Mouse (Mus musculus): ENCODE data around the gene Rcc1l. TPM values are rescaled to one million over a fixed set of nuclear protein-coding genes. Genes with fewer than 3 reads are reported as not detected.

The Rcc1l gene
- polyA plus RNA-seq (2012; rRNA removed) = 19.8 and 19.9 TPM in 2 replicates

DNA sequence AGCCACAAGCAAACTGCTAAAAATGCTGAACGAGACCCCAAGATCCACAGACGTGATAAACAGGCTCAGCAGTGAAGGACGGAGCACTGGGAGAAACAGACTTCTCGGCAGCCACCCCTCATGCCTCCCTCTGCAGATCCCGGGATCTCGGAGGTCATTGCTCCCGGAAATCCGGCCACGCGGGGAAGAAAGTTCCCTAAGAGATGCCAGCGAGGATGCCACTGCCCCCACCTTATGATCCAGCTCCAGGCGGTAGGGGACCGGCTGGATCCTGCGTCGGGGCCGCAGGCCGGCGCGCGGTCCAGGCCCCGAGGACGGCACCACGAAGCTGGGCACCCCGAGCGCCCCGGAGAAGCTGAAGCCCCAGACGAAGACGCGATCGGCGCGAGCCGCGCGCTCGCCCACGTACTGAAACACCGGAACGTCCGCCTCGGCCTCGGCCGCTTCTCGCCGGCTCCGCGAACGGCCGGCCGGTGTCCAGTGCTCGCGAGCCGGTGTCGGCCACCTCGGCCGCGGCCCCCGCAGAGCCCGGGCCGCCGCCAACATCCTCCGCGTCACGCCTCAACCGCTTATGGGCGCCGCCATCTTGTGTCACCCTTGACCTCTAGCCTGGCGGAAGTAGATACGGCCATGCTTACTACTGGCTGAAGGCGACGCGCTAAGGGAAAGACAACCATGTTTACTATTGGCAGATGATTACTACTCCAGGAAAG, at the start of gene Rcc1l:
Gene Rcc1l, minus strand, starts transcription at position 606 of the 713 bp plus-strand sequence.

GRCm38 (mm10) chr5:134183880-134184808, 7.6 kb upstream of the Rcc1l start, which contains the start of gene Gtf2ird2:
Gtf2ird2 (plus strand) TSS chr5:134184019.

DNA sequence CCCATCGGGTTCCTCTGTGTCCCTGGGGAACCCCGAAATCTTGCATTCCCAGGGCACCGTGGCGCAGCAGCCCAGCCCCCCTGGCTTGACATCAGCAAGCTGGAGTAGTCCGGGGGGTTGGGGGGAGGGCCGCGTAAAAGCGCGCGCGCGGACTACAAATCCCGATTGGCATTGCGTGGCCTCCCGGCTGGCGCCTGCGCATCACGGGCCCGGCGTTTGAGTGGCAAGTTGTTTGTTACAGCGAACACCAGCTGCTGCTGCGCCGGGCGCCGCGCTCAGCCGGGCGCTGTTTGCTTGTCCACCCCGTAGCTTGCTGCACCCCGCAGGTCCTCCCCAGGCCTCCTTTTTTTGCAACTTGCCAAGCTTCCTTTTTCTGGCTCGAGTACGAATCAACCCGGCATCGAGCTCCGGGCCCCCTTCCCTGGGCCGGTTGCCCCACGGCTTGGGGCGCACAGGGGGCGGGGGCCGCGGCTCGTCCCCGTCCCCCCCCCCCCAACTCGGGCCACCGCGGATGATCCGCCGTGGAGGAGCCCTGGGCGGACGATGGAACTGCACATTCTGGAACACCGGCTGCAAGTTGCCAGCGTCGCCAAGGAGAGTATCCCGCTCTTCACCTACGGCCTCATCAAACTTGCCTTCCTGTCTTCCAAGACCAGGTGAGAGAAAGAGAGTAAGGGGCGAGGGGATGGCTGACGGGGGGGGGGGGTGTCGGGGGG, 76.9 kb downstream of the Rcc1l start, which contains the start of gene Castor2:
Gene Castor2, plus strand, starts transcription at position 216 of the 716 bp plus-strand sequence.

Other genes with a start within 250 kb of the Rcc1l start
- gene Castor2, start 77.1 kb downstream of the Rcc1l start, polyA plus RNA-seq (2012; rRNA removed) = 20.0 and 25.0 TPM in 2 replicates
- gene Gtf2ird2, start 7.2 kb upstream of the Rcc1l start, polyA plus RNA-seq (2012; rRNA removed) = 17.2 and 18.1 TPM in 2 replicates
- gene Ncf1, start 52.9 kb upstream of the Rcc1l start, polyA plus RNA-seq (2012; rRNA removed) = 2.6 TPM in 2 replicates
- gene Gtf2i, start 138.0 kb upstream of the Rcc1l start, polyA plus RNA-seq (2012; rRNA removed) = 137 and 146 TPM in 2 replicates